Mouse (Mus musculus) erythroblast, embryonic 14.5 days (primary cell): Measurements from ENCODE around the gene Krt36.

Source experiments
- GATA1 ChIP-seq: IDR thresholded peaks from 2 replicates; pipeline ENCODE4 v1.6.1; 2012; ENCODE audit warnings: low read length, inconsistent platforms, mixed read lengths
- TAL1 ChIP-seq: IDR thresholded peaks from 3 replicates; pipeline ENCODE4 v1.6.1; 2012; ENCODE audit warnings: low read length, inconsistent platforms, mixed read lengths

- TF ChIP-seq GATA1 (no peak), TAL1 (no peak)
Measured at GRCm38 (mm10) chr11:100055686-100056655, 49.5 kb downstream of the Krt36 start.
